Mouse (Mus musculus) left cerebral cortex, adult 18-20 months (tissue): ENCODE data around the gene Efcab5. TPM values are rescaled to one million over a fixed set of nuclear protein-coding genes. Genes with fewer than 3 reads are reported as not detected.
"Not testable (repeated sequence)": the region's sequence is repeated elsewhere in the genome, so short reads cannot be mapped to it uniquely, and the experiment has no call there.

Source experiments
- DNase-seq, 2 experiments: peaks; one replicate each; pipeline ENCODE4 v3.0.0; 2021 to 2022; ENCODE audit warnings: low spot score in 2 of 2, mixed read lengths in 1 of 2
- total RNA-seq, 2 experiments: library from RNA; stranded (reverse); gene quantifications; 2 replicates each; pipeline ENCODE4 v1.2.3; 2021

Gene Efcab5
- total RNA-seq, 2 experiments from 2014 or later: 2.9 to 3.1 TPM

GRCm38 (mm10) chr11:77180886-77181285, 7.9 kb downstream of the Efcab5 start:
- DNase-seq: peak; percentile 20 to 21

GRCm38 (mm10) chr11:77179771-77180170, 9.0 kb downstream of the Efcab5 start:
- no peak for DNase-seq

GRCm38 (mm10) chr11:77174531-77174930, 14.2 kb downstream of the Efcab5 start:
- DNase-seq: peak in 1 of 2 experiments; percentile 25

GRCm38 (mm10) chr11:77173731-77174130, 15.0 kb downstream of the Efcab5 start:
- no peak for DNase-seq

- DNase-seq: no peak
Measured at GRCm38 (mm10) chr11:77160744-77161143, 28.0 kb downstream of the Efcab5 start.

- DNase-seq: no peak
Measured at GRCm38 (mm10) chr11:77160341-77160740, 28.4 kb downstream of the Efcab5 start.

- DNase-seq: no peak
Measured at GRCm38 (mm10) chr11:77154214-77154613, 34.6 kb downstream of the Efcab5 start.

- DNase-seq: no peak
Measured at GRCm38 (mm10) chr11:77150806-77151205, 38.0 kb downstream of the Efcab5 start.

GRCm38 (mm10) chr11:77149783-77150630, 38.8 kb downstream of the Efcab5 start:
- DNase-seq: not testable (repeated sequence)

- DNase-seq: no peak
Measured at GRCm38 (mm10) chr11:77148774-77149173, 40.0 kb downstream of the Efcab5 start.

GRCm38 (mm10) chr11:77147753-77148152, 41.0 kb downstream of the Efcab5 start:
- DNase-seq: no peak

GRCm38 (mm10) chr11:77145423-77145822, 43.3 kb downstream of the Efcab5 start:
- DNase-seq: no peak

- no peak for DNase-seq
Measured at GRCm38 (mm10) chr11:77141938-77142337, 46.8 kb downstream of the Efcab5 start.

- DNase-seq: no peak
Measured at GRCm38 (mm10) chr11:77139976-77140375, 48.8 kb downstream of the Efcab5 start.

- no peak for DNase-seq
Measured at GRCm38 (mm10) chr11:77133450-77133849, 55.3 kb downstream of the Efcab5 start.

- peak in 1 of 2 experiments; percentile 8 for DNase-seq
Measured at GRCm38 (mm10) chr11:77132580-77132979, 56.2 kb downstream of the Efcab5 start.

- DNase-seq: no peak
Measured at GRCm38 (mm10) chr11:77128562-77128961, 60.2 kb downstream of the Efcab5 start.

GRCm38 (mm10) chr11:77111141-77111540, 77.6 kb downstream of the Efcab5 start:
- no peak for DNase-seq

GRCm38 (mm10) chr11:77108442-77108841, 80.3 kb downstream of the Efcab5 start:
- DNase-seq: no peak

- DNase-seq: not testable (repeated sequence)
Measured at GRCm38 (mm10) chr11:77107872-77108271, 80.9 kb downstream of the Efcab5 start.

- no peak for DNase-seq
Measured at GRCm38 (mm10) chr11:77106961-77107360, 81.8 kb downstream of the Efcab5 start.

- peak; percentile 73 to 87 for DNase-seq
Measured at GRCm38 (mm10) chr11:77100137-77100937, 88.4 kb downstream of the Efcab5 start.
